In genomic region chr3:105410810-105411209, GRCm38 (mm10) we compare ENCODE assay signal across 21 mouse cellular contexts.
"Had no signal": no experiment of that assay in that cellular context is flagged by ENCODE, and none has a peak within 500 bp of the region (broad histone marks: within the 10 kb centered on the region; RNA-seq: fewer than 3 reads in every experiment).

No protein-coding gene starts in this region.

- DNase-seq: gastrocnemius, postnatal 14 days; gastrocnemius, postnatal 36 days; heart, adult 18-20 months; heart, postnatal 10 days; heart, postnatal 36 days; kidney, adult 11 months; kidney, adult 2 months; kidney, adult 9 months; kidney, postnatal 14 days; kidney, postnatal 36 days; liver; liver, embryonic 13.5 days; liver, postnatal 0 days had no signal

- ATAC-seq: hindbrain, postnatal 0 days; intestine, embryonic 16.5 days; liver, postnatal 0 days had no signal

- H3K27me3 ChIP-seq: heart, embryonic 12.5 days; hindbrain, embryonic 13.5 days; hindbrain, embryonic 15.5 days; kidney, embryonic 15.5 days; limb, embryonic 12.5 days; liver, embryonic 13.5 days; liver, embryonic 15.5 days had no signal
